Mouse (Mus musculus): ENCODE measurements around the gene Cask.

DNA sequence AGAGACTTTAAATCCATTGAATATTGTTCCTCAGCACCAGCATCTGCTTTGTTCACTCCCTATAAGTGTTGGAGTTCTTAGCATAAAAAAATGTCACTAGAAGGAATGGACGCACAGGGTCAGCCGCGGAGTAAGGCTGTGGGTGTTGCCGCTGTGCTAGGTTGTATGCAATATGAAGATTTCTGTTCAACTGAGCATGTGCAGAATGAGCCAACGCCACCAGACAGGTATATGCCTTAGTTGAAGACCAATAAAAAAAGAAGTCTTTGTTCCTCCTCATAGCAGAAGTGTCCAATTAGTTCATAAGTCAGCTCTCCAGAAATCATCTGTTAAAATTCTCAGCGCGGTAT lies 3.7 kb downstream of the Cask start:
- no peak for TF ChIP-seq NELFE (IDR thresholded peaks at IDR 0.05; ENCODE audit: low read depth, low read length)
- no peak for TF ChIP-seq CTCF (IDR thresholded peaks at IDR 0.05 in 2 of 3, conservative IDR thresholded peaks at IDR 0.05 in 1 of 3; ENCODE audit: control insufficient read depth in 1 of 3, insufficient read depth in 1 of 3, low read depth in 2 of 3, low read length in 3 of 3, poor library complexity in 1 of 3, severe bottlenecking in 1 of 3)
- TF ChIP-seq ZC3H11A (IDR thresholded peaks at IDR 0.05; ENCODE audit: low read depth, low read length) = no peak
- TF ChIP-seq SIN3A (IDR thresholded peaks at IDR 0.05; ENCODE audit: low read length) = no peak
- TF ChIP-seq HCFC1 (IDR thresholded peaks at IDR 0.05; ENCODE audit: low read depth, low read length) = no peak
- no peak for TF ChIP-seq UBTF (IDR thresholded peaks at IDR 0.05; ENCODE audit: borderline replicate concordance, insufficient read depth, low read depth, low read length)
- no peak for TF ChIP-seq BHLHE40 (IDR thresholded peaks at IDR 0.05; ENCODE audit: borderline replicate concordance, low read depth, low read length)
- no peak; the same call in 1 of the 2 replicates for TF ChIP-seq MAX (IDR thresholded peaks at IDR 0.05; ENCODE audit: low read length)
- TF ChIP-seq KAT2A (conservative IDR thresholded peaks at IDR 0.05; ENCODE audit: low read depth, low read length) = no peak
- no peak for TF ChIP-seq POLR2A (IDR thresholded peaks at IDR 0.05; ENCODE audit: control insufficient read depth in 1 of 2, insufficient read depth in 1 of 2, low read depth in 1 of 2, low read length in 2 of 2, poor library complexity in 1 of 2)
- no peak for TF ChIP-seq USF1 (IDR thresholded peaks at IDR 0.05; ENCODE audit: low read depth, low read length)
- TF ChIP-seq TCF12 (IDR thresholded peaks at IDR 0.05; ENCODE audit: low read depth, low read length) = no peak
- no peak for TF ChIP-seq E2F4 (IDR thresholded peaks at IDR 0.05; ENCODE audit: borderline replicate concordance, low read depth, low read length)
